Mouse (Mus musculus) limb, embryonic 13.5 days (tissue): ENCODE measurements around the gene Zfp281. TPM values are rescaled to one million over a fixed set of nuclear protein-coding genes. Genes with fewer than 3 reads are reported as not detected.

ENCODE experiments used
- ATAC-seq: fragments of 200-750 bp; cut with Nextera tagmentation; 2 replicates; pipeline ENCODE4 v1.8.0; 2017; ENCODE audit warnings: low read depth, moderate number of reproducible peaks, moderate TSS enrichment; ENCODE audit not compliant: low FRiP score
- H3K27ac ChIP-seq: fragments of 300-500 bp; sonication (generic); 2 replicates; pipeline ENCODE4 v1.5.1; 2015; ENCODE audit warnings: inconsistent platforms, mild to moderate bottlenecking, moderate library complexity
- H3K27me3 ChIP-seq: fragments of 300-500 bp; sonication (generic); 2 replicates; pipeline ENCODE4 v1.6.1; 2015; ENCODE audit warnings: mild to moderate bottlenecking, inconsistent platforms
- H3K36me3 ChIP-seq: fragments of 300-500 bp; sonication (generic); 2 replicates; pipeline ENCODE4 v1.6.1; 2015; ENCODE audit warnings: inconsistent platforms, mild to moderate bottlenecking, moderate library complexity
- H3K4me1 ChIP-seq: fragments of 300-500 bp; sonication (generic); 2 replicates; pipeline ENCODE4 v1.6.1; 2015; ENCODE audit warnings: inconsistent platforms
- H3K4me2 ChIP-seq: fragments of 300-500 bp; sonication (generic); replicated peaks from 2 replicates; pipeline ENCODE4 v1.6.1; 2015; ENCODE audit warnings: inconsistent platforms, mild to moderate bottlenecking, moderate library complexity
- H3K4me3 ChIP-seq: fragments of 300-500 bp; sonication (generic); 2 replicates; pipeline ENCODE4 v1.5.1; 2015; ENCODE audit warnings: moderate library complexity, mild to moderate bottlenecking, inconsistent platforms
- H3K9ac ChIP-seq: fragments of 300-500 bp; sonication (generic); 2 replicates; pipeline ENCODE4 v1.6.1; 2015; ENCODE audit warnings: mild to moderate bottlenecking, inconsistent platforms
- H3K9me3 ChIP-seq: fragments of 300-500 bp; sonication (generic); 2 replicates; pipeline ENCODE4 v1.6.1; 2016; ENCODE audit warnings: inconsistent platforms
- WGBS: fragments of 180-500 bp; shearing (Covaris S2); methylation state at CpG from one replicate; pipeline ENCODE4 v1.1.7; 2015; 5-methylcytosine and 5-hydroxymethylcytosine counted together
- polyA plus RNA-seq: library from polyadenylated mRNA; unstranded; fragments of >200 nt; fragmentation: Nextera tagmentation; extraction: Ambion mirVana; gene quantifications from 2 replicates; pipeline ENCODE4 v1.2.1, GENCODE M21; 2015

The Zfp281 gene
- polyA plus RNA-seq, 1 experiment from 2014 or later = 27.3 TPM

DNA sequence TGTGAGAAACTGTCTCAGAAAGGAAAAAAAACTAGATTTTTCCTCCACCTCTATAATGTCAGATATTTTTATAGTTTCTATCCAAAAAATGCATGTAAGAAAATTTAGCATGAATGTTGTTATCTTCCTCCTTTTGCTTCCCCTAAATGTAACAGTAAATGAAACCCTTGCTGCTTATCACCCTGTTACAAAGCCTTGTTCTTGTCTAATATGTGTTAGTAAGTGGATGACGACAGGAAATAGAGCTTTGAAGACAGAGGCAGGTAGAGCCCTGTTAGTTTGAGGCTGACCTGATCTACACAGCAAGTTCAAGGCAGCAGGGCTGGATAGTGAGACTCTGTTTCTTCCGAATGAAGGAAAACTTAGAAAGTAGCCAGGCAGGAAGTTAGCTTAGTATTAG lies 14.5 kb downstream of the Zfp281 start:
- 0 out of 2 replicates have a peak, but pooled peaks cover 1% of the 10 kb centered on the region for H3K4me1 ChIP-seq
- no peak overlapping the region for H3K4me3 ChIP-seq
- no peak overlapping the region for H3K9ac ChIP-seq
- 78% methylated on average over 2 of the region's 2 CpGs for WGBS
- no peak overlapping the region for H3K27ac ChIP-seq
- no peak overlapping the region for H3K4me2 ChIP-seq
- H3K9me3 ChIP-seq = no peaks in the 10 kb centered on the region
- no peaks in the 10 kb centered on the region for H3K36me3 ChIP-seq
- H3K27me3 ChIP-seq = no peaks in the 10 kb centered on the region
- no peak for ATAC-seq

DNA sequence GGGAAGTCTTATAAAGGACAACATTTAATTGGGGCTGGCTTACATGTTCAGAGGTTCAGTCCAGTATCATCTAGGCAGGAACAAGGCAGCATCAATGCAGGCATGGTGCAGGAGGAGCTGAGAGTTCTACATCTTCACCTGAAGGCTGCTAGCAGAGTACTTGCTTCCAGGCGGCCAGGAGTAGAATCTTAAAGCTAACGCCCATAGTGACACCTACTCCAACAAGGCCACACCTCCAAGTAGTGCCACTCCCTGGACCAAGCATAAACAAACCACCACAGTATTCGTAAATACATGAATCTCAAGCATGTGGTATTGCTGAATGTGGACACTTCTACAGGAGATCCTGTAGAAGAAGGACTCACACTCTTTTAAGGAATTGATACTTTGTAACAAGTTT lies 18.0 kb downstream of the Zfp281 start:
- 80% methylated on average over 3 of the region's 3 CpGs for WGBS
- Histone ChIP-seq H3K36me3 (no peaks in the 10 kb centered on the region), H3K9me3 (no peaks in the 10 kb centered on the region), H3K9ac (no peak overlapping the region), H3K4me2 (no peak overlapping the region), H3K4me3 (no peak overlapping the region), H3K4me1 (peaks cover 9% of the 10 kb centered on the region), H3K27me3 (no peaks in the 10 kb centered on the region), H3K27ac (no peak overlapping the region)
- ATAC-seq = no peak

DNA sequence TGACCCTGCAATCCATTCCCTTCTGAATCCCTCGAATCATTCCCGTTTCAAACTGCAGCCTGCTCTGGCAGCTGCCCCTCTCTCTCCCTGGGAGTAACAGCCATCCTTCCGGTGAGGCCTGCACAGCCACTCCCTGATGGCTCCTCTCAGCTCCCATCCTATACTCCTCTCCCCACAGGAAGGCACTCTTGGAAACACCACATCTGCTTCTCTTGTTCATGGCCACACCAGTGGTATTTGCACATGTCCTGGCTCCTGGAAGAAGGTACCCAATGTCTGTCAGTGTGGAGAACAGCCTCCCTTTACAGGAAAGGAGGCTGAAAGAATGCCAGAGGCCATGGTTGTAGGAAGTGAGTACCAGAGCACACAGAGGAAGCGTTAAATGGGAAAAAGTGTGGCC lies 19.8 kb downstream of the Zfp281 start:
- Histone ChIP-seq H3K9me3 (no peaks in the 10 kb centered on the region), H3K36me3 (no peaks in the 10 kb centered on the region), H3K27me3 (no peaks in the 10 kb centered on the region), H3K27ac (no peak overlapping the region), H3K9ac (no peak overlapping the region), H3K4me2 (no peak overlapping the region), H3K4me3 (no peak overlapping the region), H3K4me1 (peaks cover 9% of the 10 kb centered on the region)
- WGBS = 36% methylated on average over 4 of the region's 4 CpGs
- ATAC-seq = no peak

- H3K36me3 ChIP-seq = no peaks in the 10 kb centered on the region
- H3K27ac ChIP-seq = no peak overlapping the region
- WGBS = 83% methylated on average over 8 of the region's 8 CpGs
- no peak overlapping the region for H3K9ac ChIP-seq
- H3K4me3 ChIP-seq = no peak overlapping the region
- no peaks in the 10 kb centered on the region for H3K27me3 ChIP-seq
- peaks cover 9% of the 10 kb centered on the region for H3K4me1 ChIP-seq
- no peak for ATAC-seq
- no peaks in the 10 kb centered on the region for H3K9me3 ChIP-seq
- no peak overlapping the region for H3K4me2 ChIP-seq
These were observed 21.3 kb downstream of the Zfp281 start for GRCm38 (mm10) chr1:136645849-136646625.

- H3K9me3 ChIP-seq = no peaks in the 10 kb centered on the region
- H3K4me2 ChIP-seq = no peak overlapping the region
- no peak overlapping the region for H3K9ac ChIP-seq
- no peaks in the 10 kb centered on the region for H3K27me3 ChIP-seq
- WGBS = 80% methylated on average over 3 of the region's 3 CpGs
- no peak overlapping the region for H3K4me3 ChIP-seq
- no peak for ATAC-seq
- H3K36me3 ChIP-seq = no peaks in the 10 kb centered on the region
- 0 out of 2 replicates have a peak, but pooled peaks cover 6% of the 10 kb centered on the region for H3K4me1 ChIP-seq
- no peak overlapping the region for H3K27ac ChIP-seq
These were observed 27.4 kb downstream of the Zfp281 start for GRCm38 (mm10) chr1:136652066-136652465.

DNA sequence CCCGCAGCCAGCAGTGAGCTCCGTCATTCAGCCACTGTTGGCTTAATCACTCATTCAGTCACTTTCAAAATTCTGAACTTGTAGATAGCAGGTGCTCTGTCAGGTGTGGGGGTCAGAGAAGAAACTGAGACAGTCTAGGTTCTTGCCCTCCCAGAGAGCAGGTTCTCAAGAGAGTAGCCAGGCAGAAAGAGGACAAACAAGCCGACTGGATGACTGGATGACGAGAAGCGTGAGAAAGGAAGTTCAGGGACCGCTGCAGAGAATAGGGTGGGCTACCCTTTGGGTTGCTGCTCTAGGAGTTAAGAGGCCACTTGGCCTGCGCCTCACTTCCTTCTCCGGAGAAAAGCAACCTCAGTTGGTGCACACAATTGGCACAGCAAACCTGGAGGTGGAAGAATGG lies 28.8 kb downstream of the Zfp281 start:
- H3K9ac ChIP-seq = no peak overlapping the region
- no peaks in the 10 kb centered on the region for H3K27me3 ChIP-seq
- H3K4me3 ChIP-seq = no peak overlapping the region
- H3K9me3 ChIP-seq = no peaks in the 10 kb centered on the region
- H3K4me2 ChIP-seq = no peak overlapping the region
- ATAC-seq = no peak
- H3K4me1 ChIP-seq = 0 out of 2 replicates have a peak, but pooled peaks cover 6% of the 10 kb centered on the region
- WGBS = 89% methylated on average over 8 of the region's 8 CpGs
- no peak overlapping the region for H3K27ac ChIP-seq
- no peaks in the 10 kb centered on the region for H3K36me3 ChIP-seq

DNA sequence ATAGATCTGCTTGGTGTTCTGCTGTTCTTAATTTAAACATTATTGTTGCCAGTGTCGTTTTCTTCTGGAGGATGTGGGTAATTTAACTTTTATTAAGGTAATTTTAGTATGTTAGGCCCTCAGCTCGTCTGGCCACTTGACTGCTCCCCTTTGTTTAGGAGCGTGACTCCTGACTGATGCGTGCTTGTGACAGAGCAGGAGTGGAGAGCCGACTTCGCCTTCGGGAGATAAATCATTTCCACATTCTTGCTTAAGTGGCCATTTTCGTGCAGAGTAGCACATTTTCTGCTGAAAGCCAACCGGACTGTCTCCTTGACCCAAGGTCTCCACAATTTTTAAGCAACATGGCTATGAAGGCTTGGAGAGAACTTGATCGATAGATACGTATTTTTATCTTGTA lies 29.7 kb downstream of the Zfp281 start:
- WGBS = 29% methylated on average over 11 of the region's 11 CpGs
- no peak for ATAC-seq
- no peaks in the 10 kb centered on the region for H3K27me3 ChIP-seq

GRCm38 (mm10) chr1:136656619-136657018 lies 31.9 kb downstream of the Zfp281 start:
- 78% methylated on average over 7 of the region's 7 CpGs for WGBS
- ATAC-seq = no peak

More for the DNA sequence above, 29.7 kb downstream of the Zfp281 start:
- H3K4me1 ChIP-seq = 0 out of 2 replicates have a peak, but pooled peaks cover 6% of the 10 kb centered on the region
- no peak overlapping the region for H3K9ac ChIP-seq
- H3K4me2 ChIP-seq = no peak overlapping the region
- H3K9me3 ChIP-seq = no peaks in the 10 kb centered on the region
- no peak overlapping the region for H3K27ac ChIP-seq
- H3K4me3 ChIP-seq = no peak overlapping the region
- H3K36me3 ChIP-seq = no peaks in the 10 kb centered on the region

DNA sequence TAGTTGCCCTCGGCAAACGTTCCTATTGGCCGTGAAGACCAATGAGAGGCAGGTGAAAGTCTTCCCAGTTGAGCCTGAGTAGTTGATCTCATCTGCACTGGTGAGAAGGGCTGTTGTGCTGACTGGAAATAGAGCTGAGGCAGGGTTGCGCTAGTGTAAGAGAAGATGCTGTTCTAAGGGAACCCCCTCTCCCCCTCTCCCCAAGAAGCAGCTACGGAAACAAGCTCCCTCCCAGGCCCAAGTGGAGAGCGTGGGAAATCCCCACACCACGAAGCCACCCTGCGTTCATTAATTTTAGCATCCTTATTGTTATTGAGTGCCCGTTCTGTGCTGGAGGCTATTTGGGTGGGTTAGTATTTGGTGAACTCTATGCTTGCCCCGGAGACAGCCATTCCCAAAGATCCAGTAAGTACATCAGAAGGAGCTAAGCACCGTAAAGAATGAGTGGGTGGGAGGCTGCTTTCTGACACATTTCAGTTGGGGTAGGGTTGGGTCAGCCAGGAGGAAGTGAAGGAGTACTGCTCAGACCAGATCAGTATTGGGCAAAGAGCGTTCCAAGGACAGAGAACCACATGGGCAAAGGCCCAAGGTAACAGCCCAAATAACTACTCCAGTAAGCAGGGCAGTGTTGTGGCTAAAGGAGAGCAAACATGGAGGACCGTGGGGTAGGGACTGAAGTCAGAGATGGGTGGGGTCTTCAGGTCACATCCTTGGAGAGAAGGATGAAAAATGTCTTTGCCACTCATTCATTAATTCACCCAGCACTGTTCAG lies 33.9 kb downstream of the Zfp281 start:
- Histone ChIP-seq H3K9ac (no peak overlapping the region), H3K4me1 (peaks cover 23% of the 10 kb centered on the region; the same call in 1 of the 2 replicates), H3K36me3 (no peaks in the 10 kb centered on the region), H3K9me3 (no peaks in the 10 kb centered on the region), H3K27ac (no peak overlapping the region), H3K4me3 (no peak overlapping the region), H3K27me3 (no peaks in the 10 kb centered on the region), H3K4me2 (no peak overlapping the region)
- 88% methylated on average over 13 of the region's 13 CpGs for WGBS
- no peak for ATAC-seq

More at GRCm38 (mm10) chr1:136656619-136657018, 31.9 kb downstream of the Zfp281 start:
- Histone ChIP-seq H3K27me3 (no peaks in the 10 kb centered on the region), H3K9me3 (no peaks in the 10 kb centered on the region), H3K36me3 (no peaks in the 10 kb centered on the region), H3K9ac (no peak overlapping the region), H3K4me2 (no peak overlapping the region), H3K27ac (no peak overlapping the region), H3K4me3 (no peak overlapping the region), H3K4me1 (peaks cover 16% of the 10 kb centered on the region; the same call in 1 of the 2 replicates)

DNA sequence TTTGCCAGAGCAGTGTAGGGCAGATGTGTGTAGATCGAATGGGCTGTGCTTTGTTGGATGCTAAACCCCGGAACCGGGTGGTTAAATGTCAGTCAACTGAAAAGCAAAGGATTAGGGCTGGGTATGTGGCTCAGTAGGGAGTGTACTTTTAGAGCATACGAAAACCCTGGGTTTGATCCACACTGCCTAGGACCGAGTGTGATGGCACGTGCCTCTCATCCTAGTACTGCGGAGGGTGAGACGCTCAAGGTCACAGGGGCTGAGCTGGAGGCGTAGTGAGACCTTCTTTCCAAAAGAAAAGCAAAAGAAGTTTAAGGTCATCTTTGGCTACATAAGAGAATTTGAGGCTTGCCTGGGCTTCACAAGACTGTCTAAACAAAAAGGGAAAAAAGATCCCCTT lies 34.6 kb downstream of the Zfp281 start:
- no peaks in the 10 kb centered on the region for H3K27me3 ChIP-seq

DNA sequence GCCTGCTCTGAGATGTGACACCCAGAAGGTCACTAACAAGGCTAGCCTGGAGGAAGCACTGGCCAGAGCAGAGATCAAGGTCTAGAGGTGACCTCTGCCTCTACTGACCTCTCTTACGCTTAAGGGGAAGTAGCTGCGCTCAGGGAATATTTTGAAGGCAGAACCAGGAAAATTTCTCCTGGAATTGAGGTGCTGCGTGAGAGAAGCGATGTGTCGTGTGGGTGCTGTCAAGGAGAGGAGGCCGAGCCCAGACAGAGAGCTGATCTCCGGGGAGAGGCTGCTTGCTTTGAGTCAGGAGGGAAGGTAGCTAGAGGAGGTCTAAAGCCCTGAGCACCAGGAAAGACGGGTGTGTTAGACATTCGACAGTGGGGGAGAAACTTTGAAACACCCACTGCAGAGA lies 35.2 kb downstream of the Zfp281 start:
- ATAC-seq = no peak
- H3K27ac ChIP-seq = no peak overlapping the region
- peaks cover 23% of the 10 kb centered on the region for H3K4me1 ChIP-seq
- no peaks in the 10 kb centered on the region for H3K27me3 ChIP-seq
- no peaks in the 10 kb centered on the region for H3K9me3 ChIP-seq
- H3K9ac ChIP-seq = no peak overlapping the region
- no peak overlapping the region for H3K4me3 ChIP-seq
- WGBS = 70% methylated on average over 9 of the region's 9 CpGs
- no peak overlapping the region for H3K4me2 ChIP-seq
- no peaks in the 10 kb centered on the region for H3K36me3 ChIP-seq

More for the DNA sequence above, 34.6 kb downstream of the Zfp281 start:
- H3K9me3 ChIP-seq = no peaks in the 10 kb centered on the region
- H3K27ac ChIP-seq = no peak overlapping the region
- whole genome bisulfite sequencing = 89% methylated on average over 9 of the region's 9 CpGs
- ATAC-seq = no peak
- no peak overlapping the region for H3K4me3 ChIP-seq
- H3K4me2 ChIP-seq = no peak overlapping the region
- H3K9ac ChIP-seq = no peak overlapping the region
- H3K36me3 ChIP-seq = no peaks in the 10 kb centered on the region
- H3K4me1 ChIP-seq = peaks cover 19% of the 10 kb centered on the region; the same call in 1 of the 2 replicates

DNA sequence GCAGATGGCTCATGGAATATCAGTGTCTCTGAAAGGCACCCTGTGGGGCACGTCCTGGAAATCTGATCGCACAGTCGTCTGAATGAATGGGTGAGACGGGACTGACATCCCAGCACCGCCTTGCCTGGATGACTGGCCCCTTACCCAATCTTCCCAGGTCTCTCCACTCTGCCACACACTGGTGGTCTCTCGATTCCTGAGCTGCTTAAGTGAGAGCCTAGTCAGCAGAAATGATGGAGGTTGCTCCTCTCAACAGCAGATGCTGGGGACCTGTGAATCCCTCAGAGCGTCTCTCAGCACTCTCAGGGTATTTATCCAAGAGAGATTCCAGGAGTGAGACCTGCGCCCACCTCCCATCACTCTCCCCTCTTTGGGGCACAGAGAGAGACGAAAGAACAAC lies 36.8 kb downstream of the Zfp281 start:
- Histone ChIP-seq H3K4me1 (peaks cover 28% of the 10 kb centered on the region), H3K4me2 (peak overlapping the region; percentile 27), H3K27me3 (no peaks in the 10 kb centered on the region), H3K36me3 (no peaks in the 10 kb centered on the region), H3K9me3 (no peaks in the 10 kb centered on the region), H3K27ac (peak overlapping the region; percentile 55; the same call in 1 of the 2 replicates), H3K4me3 (no peak overlapping the region), H3K9ac (no peak overlapping the region)
- ATAC-seq = no peak
- WGBS = 40% methylated on average over 9 of the region's 9 CpGs
